Mouse (Mus musculus) forebrain, embryonic 12.5 days (tissue): Measurements from ENCODE around the gene Tut1. TPM values are rescaled to one million over a fixed set of nuclear protein-coding genes. Genes with fewer than 3 reads are reported as not detected.

Experiments
- ATAC-seq: fragments of 200-750 bp; cut with Nextera tagmentation; 2 replicates; pipeline ENCODE4 v1.8.0; 2017; ENCODE audit warnings: moderate TSS enrichment; ENCODE audit not compliant: low FRiP score
- H3K27ac ChIP-seq: fragments of 300-500 bp; sonication (generic); 2 replicates; pipeline ENCODE4 v1.5.1; 2016; ENCODE audit warnings: mild to moderate bottlenecking
- H3K27me3 ChIP-seq: fragments of 300-500 bp; sonication (generic); 2 replicates; pipeline ENCODE4 v1.6.1; 2016; ENCODE audit warnings: mild to moderate bottlenecking
- H3K36me3 ChIP-seq: fragments of 300-500 bp; sonication (generic); replicated peaks from 2 replicates; pipeline ENCODE4 v1.6.1; 2016; ENCODE audit warnings: mild to moderate bottlenecking
- H3K4me1 ChIP-seq: fragments of 300-500 bp; sonication (generic); 2 replicates; pipeline ENCODE4 v1.6.1; 2016
- H3K4me2 ChIP-seq: fragments of 300-500 bp; sonication (generic); 2 replicates; pipeline ENCODE4 v1.6.1; 2016; ENCODE audit warnings: mild to moderate bottlenecking, moderate library complexity
- H3K4me3 ChIP-seq: fragments of 300-500 bp; sonication (generic); replicated peaks from 2 replicates; pipeline ENCODE4 v1.5.1; 2016; ENCODE audit warnings: mild to moderate bottlenecking
- H3K9ac ChIP-seq: fragments of 300-500 bp; sonication (generic); 2 replicates; pipeline ENCODE4 v1.6.1; 2016; ENCODE audit warnings: mild to moderate bottlenecking
- H3K9me3 ChIP-seq: fragments of 300-500 bp; sonication (generic); 2 replicates; pipeline ENCODE4 v1.6.1; 2016
- WGBS: fragments of 180-500 bp; shearing (Covaris S2); methylation state at CpG from one replicate; pipeline ENCODE4 v1.1.7; 2016; 5-methylcytosine and 5-hydroxymethylcytosine counted together
- polyA plus RNA-seq: library from polyadenylated mRNA; unstranded; fragments of >200 nt; fragmentation: Nextera tagmentation; extraction: Ambion mirVana; gene quantifications from 2 replicates; pipeline ENCODE4 v1.2.1, GENCODE M21; 2016

The Tut1 gene
- polyA plus RNA-seq, 1 experiment from 2014 or later = 37.0 TPM

- peak overlapping the region; percentile 69 for H3K4me2 ChIP-seq
- 46% methylated on average over 5 of the region's 5 CpGs for WGBS
Measured at GRCm38 (mm10) chr19:8944750-8945149, 8.9 kb upstream of the Tut1 start.

GRCm38 (mm10) chr19:8945251-8945650, 8.4 kb upstream of the Tut1 start:
- Histone ChIP-seq H3K4me3 (0 out of 2 replicates have a peak overlapping the region, but pooled peaks have one; percentile 13), H3K9ac (no peak overlapping the region), H3K27ac (0 out of 2 replicates have a peak overlapping the region, but pooled peaks have one; percentile 26), H3K27me3 (no peaks in the 10 kb centered on the region), H3K4me1 (peaks cover 38% of the 10 kb centered on the region), H3K9me3 (no peaks in the 10 kb centered on the region), H3K4me2 (peak overlapping the region; percentile 69), H3K36me3 (peaks cover 64% of the 10 kb centered on the region)
- no peak for ATAC-seq
- 90% methylated on average over 6 of the region's 6 CpGs for WGBS

More at GRCm38 (mm10) chr19:8944750-8945149, 8.9 kb upstream of the Tut1 start:
- peaks cover 59% of the 10 kb centered on the region for H3K36me3 ChIP-seq
- no peaks in the 10 kb centered on the region for H3K9me3 ChIP-seq
- H3K4me3 ChIP-seq = peak overlapping the region; percentile 13; the same call in 1 of the 2 replicates
- 0 out of 2 replicates have a peak overlapping the region, but pooled peaks have one; percentile 26 for H3K27ac ChIP-seq
- no peaks in the 10 kb centered on the region for H3K27me3 ChIP-seq
- H3K9ac ChIP-seq = no peak overlapping the region
- peaks cover 38% of the 10 kb centered on the region for H3K4me1 ChIP-seq
- ATAC-seq = no peak

DNA sequence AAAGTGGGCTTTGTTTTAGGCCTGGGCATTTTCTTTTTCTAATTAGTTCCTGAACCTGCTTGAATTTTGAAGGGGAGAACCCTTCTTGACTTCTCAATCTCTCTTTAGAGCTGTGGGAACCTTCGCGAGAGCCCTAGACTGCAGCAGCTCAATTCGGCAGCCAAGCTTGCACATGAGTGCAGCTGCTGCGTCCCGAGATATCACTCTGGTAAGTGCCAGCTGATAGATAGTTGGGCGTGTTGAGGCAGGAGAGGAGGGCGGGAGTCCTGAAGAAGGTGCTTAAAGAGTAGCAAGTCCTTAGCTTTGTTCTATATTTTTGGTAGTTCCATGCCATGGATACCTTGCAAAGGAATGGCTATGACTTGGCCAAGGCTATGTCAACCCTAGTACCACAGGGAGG, 6.7 kb upstream of the Tut1 start:
- whole genome bisulfite sequencing = 93% methylated on average over 7 of the region's 7 CpGs
- H3K4me2 ChIP-seq = no peak overlapping the region
- H3K9me3 ChIP-seq = no peaks in the 10 kb centered on the region
- H3K27me3 ChIP-seq = no peaks in the 10 kb centered on the region
- peaks cover 81% of the 10 kb centered on the region for H3K36me3 ChIP-seq
- H3K4me1 ChIP-seq = peaks cover 32% of the 10 kb centered on the region
- no peak for ATAC-seq
- no peak overlapping the region for H3K27ac ChIP-seq
- H3K4me3 ChIP-seq = no peak overlapping the region
- no peak overlapping the region for H3K9ac ChIP-seq

- H3K27me3 ChIP-seq = no peaks in the 10 kb centered on the region
- 95% methylated on average over 5 of the region's 5 CpGs for WGBS
- H3K4me1 ChIP-seq = peaks cover 32% of the 10 kb centered on the region
- ATAC-seq = no peak
- H3K9me3 ChIP-seq = no peaks in the 10 kb centered on the region
- no peak overlapping the region for H3K4me3 ChIP-seq
- H3K36me3 ChIP-seq = peaks cover 76% of the 10 kb centered on the region
- H3K4me2 ChIP-seq = no peak overlapping the region
- H3K27ac ChIP-seq = no peak overlapping the region
- no peak overlapping the region for H3K9ac ChIP-seq
Measured at GRCm38 (mm10) chr19:8950190-8950589, 3.5 kb upstream of the Tut1 start.

- peak overlapping the region; percentile 56; the same call in 1 of the 2 replicates for H3K9ac ChIP-seq
- H3K27ac ChIP-seq = peak overlapping the region; percentile 95
- WGBS = 73% methylated on average over 9 of the region's 9 CpGs
- no peaks in the 10 kb centered on the region for H3K27me3 ChIP-seq
- H3K36me3 ChIP-seq = peaks cover 71% of the 10 kb centered on the region
- H3K4me2 ChIP-seq = peak overlapping the region; percentile 89; the same call in 1 of the 2 replicates
- H3K9me3 ChIP-seq = no peaks in the 10 kb centered on the region
- H3K4me3 ChIP-seq = no peak overlapping the region; the same call in 1 of the 2 replicates
- H3K4me1 ChIP-seq = peaks cover 34% of the 10 kb centered on the region
- ATAC-seq = 0 out of 2 replicates have a peak, but pooled peaks have one; percentile 5
Measured at GRCm38 (mm10) chr19:8952241-8952640, 1.4 kb upstream of the Tut1 start.

DNA sequence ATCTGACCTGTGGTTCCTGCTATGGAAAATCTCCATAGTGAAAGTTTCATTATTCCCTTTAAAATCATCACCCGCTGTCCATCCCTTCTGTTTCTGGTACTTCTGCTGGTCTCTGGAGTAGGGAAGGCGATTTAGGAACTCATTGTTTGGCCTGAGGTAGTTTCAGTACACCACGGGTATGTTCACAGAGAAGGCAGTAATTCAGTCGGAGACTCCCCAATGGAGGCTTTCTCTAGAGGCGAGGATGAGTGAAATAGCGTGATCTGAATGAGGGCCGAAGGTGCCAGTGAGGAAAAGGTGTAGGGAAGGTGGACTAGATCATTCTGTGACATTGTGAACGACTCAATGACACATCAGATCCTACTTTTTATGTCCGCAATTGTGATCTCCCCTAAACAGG, 524 bp downstream of the Tut1 start:
- Histone ChIP-seq H3K4me2 (peak overlapping the region; percentile 89), H3K9ac (peak overlapping the region; percentile 63), H3K4me3 (peak overlapping the region; percentile 67), H3K9me3 (no peaks in the 10 kb centered on the region), H3K4me1 (peaks cover 34% of the 10 kb centered on the region), H3K27ac (peak overlapping the region; percentile 95), H3K36me3 (peaks cover 65% of the 10 kb centered on the region), H3K27me3 (no peaks in the 10 kb centered on the region)
- ATAC-seq = no peak
- WGBS = 2% methylated on average over 9 of the region's 9 CpGs

GRCm38 (mm10) chr19:8962256-8962655, 8.6 kb downstream of the Tut1 start:
- H3K4me3 ChIP-seq = no peak overlapping the region
- H3K4me1 ChIP-seq = peaks cover 14% of the 10 kb centered on the region
- no peak overlapping the region for H3K9ac ChIP-seq
- 94% methylated on average over 2 of the region's 2 CpGs for WGBS
- H3K27me3 ChIP-seq = no peaks in the 10 kb centered on the region
- H3K27ac ChIP-seq = no peak overlapping the region
- H3K4me2 ChIP-seq = no peak overlapping the region
- no peaks in the 10 kb centered on the region for H3K9me3 ChIP-seq
- no peak for ATAC-seq
- peaks cover 82% of the 10 kb centered on the region for H3K36me3 ChIP-seq

GRCm38 (mm10) chr19:8965075-8965474, 11.4 kb downstream of the Tut1 start:
- peaks cover 23% of the 10 kb centered on the region for H3K4me1 ChIP-seq
- H3K4me2 ChIP-seq = no peak overlapping the region
- H3K9me3 ChIP-seq = no peaks in the 10 kb centered on the region
- WGBS = 89% methylated on average over 11 of the region's 11 CpGs
- ATAC-seq = no peak
- H3K36me3 ChIP-seq = peaks cover 75% of the 10 kb centered on the region
- no peak overlapping the region for H3K27ac ChIP-seq
- H3K4me3 ChIP-seq = no peak overlapping the region
- H3K9ac ChIP-seq = no peak overlapping the region
- no peaks in the 10 kb centered on the region for H3K27me3 ChIP-seq

GRCm38 (mm10) chr19:8965771-8966170, 12.1 kb downstream of the Tut1 start:
- Histone ChIP-seq H3K27me3 (no peaks in the 10 kb centered on the region), H3K9ac (peak overlapping the region; percentile 63; the same call in 1 of the 2 replicates), H3K36me3 (peaks cover 75% of the 10 kb centered on the region), H3K9me3 (no peaks in the 10 kb centered on the region), H3K4me1 (peaks cover 23% of the 10 kb centered on the region), H3K4me2 (peak overlapping the region; percentile 81), H3K4me3 (peak overlapping the region; percentile 79), H3K27ac (peak overlapping the region; percentile 38; the same call in 1 of the 2 replicates)
- no peak for ATAC-seq
- 79% methylated on average over 8 of the region's 8 CpGs for WGBS

GRCm38 (mm10) chr19:8966198-8966589, 12.5 kb downstream of the Tut1 start:
- Histone ChIP-seq H3K27me3 (no peaks in the 10 kb centered on the region), H3K4me2 (peak overlapping the region; percentile 81), H3K4me3 (peak overlapping the region; percentile 79), H3K9ac (peak overlapping the region; percentile 63), H3K4me1 (peaks cover 23% of the 10 kb centered on the region), H3K27ac (peak overlapping the region; percentile 83), H3K36me3 (peaks cover 75% of the 10 kb centered on the region), H3K9me3 (no peaks in the 10 kb centered on the region)
- no peak for ATAC-seq
- WGBS = 48% methylated on average over 5 of the region's 5 CpGs

DNA sequence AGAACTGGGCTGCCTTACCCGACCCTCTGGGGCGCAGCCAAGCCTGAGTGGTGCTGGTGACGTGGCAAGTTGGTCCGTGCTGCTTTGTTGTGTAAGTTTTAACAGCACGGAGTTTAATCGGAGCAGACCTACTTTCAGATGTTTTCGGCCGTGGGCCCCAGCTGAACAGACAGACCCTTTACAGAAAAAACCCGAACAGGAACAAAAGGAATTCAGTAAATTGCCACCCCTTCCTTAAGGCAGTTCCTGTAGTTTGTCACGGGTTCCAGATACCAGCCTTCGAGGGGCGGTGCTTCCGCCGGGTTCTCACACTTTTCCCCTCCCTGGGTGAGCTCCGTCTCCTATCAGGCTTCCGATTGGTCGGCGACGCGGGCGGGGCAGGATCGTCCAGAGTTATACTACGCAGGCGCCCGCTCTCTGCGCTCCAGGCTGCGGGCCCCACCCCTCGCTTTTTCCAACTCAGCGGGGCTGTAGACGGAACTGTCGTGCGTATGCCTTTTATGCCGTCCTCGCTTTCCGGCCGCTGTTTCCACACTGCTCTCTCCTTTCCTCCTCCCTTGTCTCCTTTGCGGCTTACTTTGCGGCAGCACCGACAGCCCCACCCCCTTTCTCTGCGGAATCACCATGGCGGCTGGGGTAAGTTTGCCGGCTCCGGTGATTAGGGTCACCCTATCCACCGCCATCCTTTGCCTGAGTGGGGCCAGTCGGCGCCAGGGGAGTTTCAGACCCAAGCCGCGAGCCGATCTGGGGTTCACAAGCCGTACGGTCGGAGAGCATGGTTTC, 13.1 kb downstream of the Tut1 start, which contains the start of gene Eef1g:
Eef1g (plus strand) TSS at position 452 of the 783 bp plus-strand sequence.
- peak; percentile 99 for ATAC-seq
- Histone ChIP-seq H3K4me2 (peak within 1 kb of the TSS; percentile 81), H3K36me3 (peaks cover 75% of the 10 kb centered on the region), H3K4me1 (peaks cover 23% of the 10 kb centered on the region), H3K9me3 (no peaks in the 10 kb centered on the region), H3K27ac (peak within 1 kb of the TSS; percentile 88), H3K27me3 (no peaks in the 10 kb centered on the region), H3K9ac (peak within 1 kb of the TSS; percentile 91), H3K4me3 (peak within 1 kb of the TSS; percentile 79)
- 1% methylated on average over 52 of the region's 52 CpGs for WGBS

- H3K36me3 ChIP-seq = peaks cover 75% of the 10 kb centered on the region
Measured at GRCm38 (mm10) chr19:8967373-8967743, 13.7 kb downstream of the Tut1 start.

More at GRCm38 (mm10) chr19:8967373-8967743, 13.7 kb downstream of the Tut1 start:
- H3K27ac ChIP-seq = peak overlapping the region; percentile 88
- peak overlapping the region; percentile 91 for H3K9ac ChIP-seq
- H3K4me3 ChIP-seq = peak overlapping the region; percentile 79
- peak overlapping the region; percentile 81 for H3K4me2 ChIP-seq
- 2% methylated on average over 8 of the region's 8 CpGs for WGBS
- peaks cover 23% of the 10 kb centered on the region for H3K4me1 ChIP-seq
- ATAC-seq = 0 out of 2 replicates have a peak, but pooled peaks have one; percentile 7
- no peaks in the 10 kb centered on the region for H3K9me3 ChIP-seq
- H3K27me3 ChIP-seq = no peaks in the 10 kb centered on the region
